In the genomic region with DNA sequence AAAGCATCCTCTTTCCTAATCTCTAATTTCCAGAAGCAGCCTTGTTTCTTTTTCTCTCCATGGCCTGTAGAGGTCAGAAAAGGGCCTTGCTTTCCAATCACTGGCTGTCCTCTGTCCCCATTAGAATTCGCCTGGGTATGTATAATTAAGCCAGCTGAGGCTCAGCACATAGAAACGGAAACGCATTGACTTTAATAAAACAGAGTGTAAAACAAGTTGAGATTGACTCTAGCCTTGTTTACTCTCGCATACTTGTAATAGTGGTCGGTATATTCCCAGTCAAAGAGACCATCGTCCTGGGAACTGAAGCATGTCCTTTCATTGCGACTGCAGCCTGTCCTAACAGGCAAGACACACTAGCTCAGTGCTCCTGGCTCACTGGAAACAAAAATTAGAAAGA, we compare ENCODE assay signal across 9 mouse cellular contexts.
DNase-seq lines count a peak whose midpoint lies in the region; ATAC-seq and TF ChIP-seq lines count a peak whose summit lies in the region.
"Had no signal": no experiment of that assay in that cellular context is flagged by ENCODE, and none has a peak within 500 bp of the region (broad histone marks: within the 10 kb centered on the region; RNA-seq: fewer than 3 reads in every experiment).

No protein-coding gene starts in this region.

- WGBS in lung, embryonic 15.5 days, result 21% methylated on average over 7 of the region's 7 CpGs
- WGBS in lung, adult 2 months, result 20% methylated on average over 7 of the region's 7 CpGs
- WGBS in hindbrain, embryonic 14.5 days, result 15% methylated on average over 7 of the region's 7 CpGs
- 12% methylated on average over 7 of the region's 7 CpGs for WGBS in midbrain, postnatal 0 days

- peaks cover 15% of the 10 kb centered on the region for H3K4me1 ChIP-seq in lung, embryonic 15.5 days
- H3K4me1 ChIP-seq in lung, adult 2 months (ENCODE audit: control insufficient read depth, insufficient read depth, low read length), result peaks cover 4% of the 10 kb centered on the region; the same call in 1 of the 2 replicates
- peaks cover 7% of the 10 kb centered on the region for H3K4me1 ChIP-seq in hindbrain, embryonic 14.5 days (replicated peaks; ENCODE audit: control insufficient read depth, insufficient read depth, low read length)
- H3K4me1 ChIP-seq in midbrain, postnatal 0 days (ENCODE audit: insufficient read depth, low read length), result no peaks in the 10 kb centered on the region

- no peak for DNase-seq in lung, adult 2 months
- DNase-seq in cerebellum, postnatal 14 days, result peak; percentile 45 to 58
- DNase-seq in hindbrain, embryonic 14.5 days (ENCODE audit: low spot score), result peak; percentile 65
- DNase-seq in midbrain, postnatal 0 days (ENCODE audit: low spot score), result peak; percentile 80
- no peak for DNase-seq in frontal cortex, postnatal 25 days (ENCODE audit: low spot score in 2 of 2)
- DNase-seq in thymus, adult 18-20 months, result no peak

- H3K9me3 ChIP-seq in lung, embryonic 15.5 days, result no peaks in the 10 kb centered on the region
- H3K9me3 ChIP-seq in hindbrain, embryonic 14.5 days (ENCODE audit: control insufficient read depth, low read length), result no peaks in the 10 kb centered on the region
- H3K9me3 ChIP-seq in midbrain, postnatal 0 days (ENCODE audit: low read length), result no peaks in the 10 kb centered on the region
- H3K9me3 ChIP-seq: heart, embryonic 15.5 days; megakaryocyte, embryonic 14.5 days had no signal

- no peak overlapping the region; the same call in 1 of the 2 replicates for H3K4me2 ChIP-seq in lung, embryonic 15.5 days
- H3K4me2 ChIP-seq in hindbrain, embryonic 14.5 days (replicated peaks), result peak overlapping the region; percentile 33
- H3K4me2 ChIP-seq in midbrain, postnatal 0 days (ENCODE audit: low read depth, low read length, poor library complexity, severe bottlenecking), result peak overlapping the region; percentile 18; the same call in 1 of the 2 replicates
- H3K4me2 ChIP-seq: heart, embryonic 15.5 days had no signal

- no peak for TF ChIP-seq CTCF in lung, adult 2 months (IDR thresholded peaks at IDR 0.05; ENCODE audit: insufficient read depth, low read length)
- TF ChIP-seq CTCF in midbrain, postnatal 0 days (IDR thresholded peaks at IDR 0.05), result peak; percentile 80

- H3K36me3 ChIP-seq in lung, embryonic 15.5 days, result no peaks in the 10 kb centered on the region
- H3K36me3 ChIP-seq in hindbrain, embryonic 14.5 days (replicated peaks; ENCODE audit: control insufficient read depth, insufficient read depth), result no peaks in the 10 kb centered on the region
- H3K36me3 ChIP-seq in midbrain, postnatal 0 days (ENCODE audit: insufficient read depth, low read length), result no peaks in the 10 kb centered on the region
- H3K36me3 ChIP-seq: heart, embryonic 15.5 days had no signal

- ATAC-seq in lung, embryonic 15.5 days (ENCODE audit: borderline replicate concordance, extremely low read depth, low FRiP score, low TSS enrichment), result peak; percentile 35; the same call in 1 of the 2 replicates
- 0 out of 2 replicates have a peak, but pooled peaks have one; percentile 57 for ATAC-seq in hindbrain, embryonic 14.5 days (ENCODE audit: low FRiP score)
- ATAC-seq in midbrain, postnatal 0 days (ENCODE audit: low FRiP score), result 0 out of 2 replicates have a peak, but pooled peaks have one; percentile 71

- H3K4me3 ChIP-seq in lung, embryonic 15.5 days, result no peak overlapping the region
- no peak overlapping the region for H3K4me3 ChIP-seq in lung, adult 2 months (replicated peaks; ENCODE audit: extremely low read depth, low read depth, low read length)
- no peak overlapping the region for H3K4me3 ChIP-seq in hindbrain, embryonic 14.5 days (replicated peaks; ENCODE audit: low read length)
- H3K4me3 ChIP-seq in midbrain, postnatal 0 days (ENCODE audit: low read depth, low read length), result no peak overlapping the region
- H3K4me3 ChIP-seq: heart, embryonic 15.5 days; megakaryocyte, embryonic 14.5 days had no signal

- H3K27ac ChIP-seq in lung, embryonic 15.5 days, result no peak overlapping the region
- H3K27ac ChIP-seq in hindbrain, embryonic 14.5 days, result peak overlapping the region; percentile 18; the same call in 1 of the 2 replicates
- peak overlapping the region; percentile 43 for H3K27ac ChIP-seq in midbrain, postnatal 0 days (ENCODE audit: low read depth, low read length)
- H3K27ac ChIP-seq: heart, embryonic 15.5 days had no signal

- no peak for TF ChIP-seq POLR2A in lung, adult 2 months (IDR thresholded peaks at IDR 0.05; ENCODE audit: borderline replicate concordance, extremely low read depth, low read depth, low read length)

- H3K27me3 ChIP-seq in lung, embryonic 15.5 days, result no peaks in the 10 kb centered on the region
- H3K27me3 ChIP-seq in hindbrain, embryonic 14.5 days (ENCODE audit: control insufficient read depth, insufficient read depth, low read length), result no peaks in the 10 kb centered on the region
- H3K27me3 ChIP-seq in midbrain, postnatal 0 days (ENCODE audit: insufficient read depth, low read length), result no peaks in the 10 kb centered on the region
- H3K27me3 ChIP-seq: heart, embryonic 15.5 days; megakaryocyte, embryonic 14.5 days had no signal

- H3K9ac ChIP-seq in lung, embryonic 15.5 days, result no peak overlapping the region
- H3K9ac ChIP-seq in hindbrain, embryonic 14.5 days, result no peak overlapping the region
- no peak overlapping the region for H3K9ac ChIP-seq in midbrain, postnatal 0 days (replicated peaks; ENCODE audit: low read length, poor library complexity, severe bottlenecking)
- H3K9ac ChIP-seq: heart, embryonic 15.5 days had no signal

Comparison
In these comparisons a context has a peak if more than half of its experiments do, and no peak if none do; other contexts are left out.
1. DNase-seq: peak in cerebellum, postnatal 14 days (2 of 2), hindbrain, embryonic 14.5 days (single experiment) and midbrain, postnatal 0 days (single experiment); none in lung, adult 2 months (single experiment), frontal cortex, postnatal 25 days (0 of 2) and thymus, adult 18-20 months (0 of 2).
2. Peak in every context shown above with its lines, with median percentiles within 50 percentile points of each other: ATAC-seq.